Mouse (Mus musculus) hindbrain, embryonic 10.5 days (tissue): ENCODE results near the gene Chst8. TPM values are rescaled to one million over a fixed set of nuclear protein-coding genes. Genes with fewer than 3 reads are reported as not detected.

Experiments used
- DNase-seq: peaks from one replicate; pipeline ENCODE4 v3.0.0-alpha.2; 2017; ENCODE audit warnings: low spot score
- H3K27ac ChIP-seq: fragments of 300-500 bp; sonication (generic); 2 replicates; pipeline ENCODE4 v1.5.1; 2016; ENCODE audit warnings: mild to moderate bottlenecking, moderate library complexity
- H3K27me3 ChIP-seq: fragments of 300-500 bp; sonication (generic); 2 replicates; pipeline ENCODE4 v1.6.1; 2016; ENCODE audit warnings: mild to moderate bottlenecking; ENCODE audit not compliant: poor library complexity, insufficient read depth, severe bottlenecking
- H3K36me3 ChIP-seq: fragments of 300-500 bp; sonication (generic); 2 replicates; pipeline ENCODE4 v1.6.1; 2016; ENCODE audit warnings: mild to moderate bottlenecking, moderate library complexity
- H3K4me1 ChIP-seq: fragments of 300-500 bp; sonication (generic); replicated peaks from 2 replicates; pipeline ENCODE4 v1.6.1; 2016; ENCODE audit warnings: mild to moderate bottlenecking
- H3K4me3 ChIP-seq: fragments of 300-500 bp; sonication (generic); 2 replicates; pipeline ENCODE4 v1.5.1; 2016; ENCODE audit warnings: mild to moderate bottlenecking, moderate library complexity
- H3K9me3 ChIP-seq: fragments of 300-500 bp; sonication (generic); 2 replicates; pipeline ENCODE4 v1.6.1; 2016; ENCODE audit warnings: mild to moderate bottlenecking, moderate library complexity
- WGBS: fragments of 180-500 bp; shearing (Covaris S2); methylation state at CpG from one replicate; pipeline ENCODE4 v1.1.7; 2016; 5-methylcytosine and 5-hydroxymethylcytosine counted together
- polyA plus RNA-seq: library from polyadenylated mRNA; unstranded; fragments of >200 nt; fragmentation: Nextera tagmentation; extraction: Ambion mirVana; gene quantifications from 2 replicates; pipeline ENCODE4 v1.2.1, GENCODE M21; 2016

Chst8 gene
- polyA plus RNA-seq, 1 experiment from 2014 or later: 17.5 TPM

DNA sequence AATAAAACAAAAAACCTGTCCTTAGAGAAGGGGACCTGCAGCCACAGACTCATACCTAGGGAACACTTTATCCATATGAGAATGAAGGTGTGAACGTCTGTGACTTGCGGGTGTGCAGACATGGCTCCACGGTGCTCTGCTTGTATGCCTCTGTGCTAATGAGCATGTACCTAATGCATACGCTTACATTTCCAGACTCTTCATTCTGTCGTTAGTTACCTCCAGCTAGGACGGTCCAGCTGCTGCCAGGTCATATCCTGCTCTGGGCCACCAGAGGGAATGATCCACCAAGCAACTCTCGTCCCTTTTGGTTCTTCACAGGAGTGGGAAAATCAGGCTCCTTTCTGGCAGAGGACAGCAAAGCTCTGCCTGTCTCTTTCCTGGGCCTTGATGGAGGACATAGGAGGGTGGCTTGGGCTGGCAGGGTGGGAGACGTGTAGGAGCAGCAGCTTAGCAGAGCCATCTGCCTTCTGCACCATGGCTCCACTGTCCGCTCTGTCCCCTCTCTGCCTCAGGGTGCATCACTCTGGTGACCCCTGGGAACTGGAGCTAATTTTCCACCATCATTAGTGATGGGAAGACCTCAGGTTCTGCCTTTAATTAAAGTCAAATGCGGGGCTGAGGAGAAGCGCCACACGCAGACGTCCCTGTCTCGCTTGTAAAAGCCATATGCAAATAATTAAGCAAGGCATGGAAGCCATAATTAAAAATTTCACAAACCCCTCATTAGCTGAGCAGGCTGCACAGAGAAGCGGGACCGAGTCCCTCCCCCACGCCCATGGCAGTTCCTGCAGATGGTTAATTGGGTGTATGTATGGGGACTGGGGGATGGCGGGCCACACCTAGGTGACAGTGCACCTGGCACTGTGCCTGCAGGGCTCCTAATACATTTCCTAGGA lies 48.0 kb downstream of the Chst8 start:
- Histone ChIP-seq H3K4me3 (no peak overlapping the region), H3K27me3 (no peaks in the 10 kb centered on the region), H3K9me3 (no peaks in the 10 kb centered on the region), H3K36me3 (no peaks in the 10 kb centered on the region), H3K27ac (peak overlapping the region; percentile 50), H3K4me1 (peaks cover 24% of the 10 kb centered on the region)
- 68% methylated on average over 18 of the region's 18 CpGs for WGBS
- DNase-seq: no peak

- Histone ChIP-seq H3K36me3 (no peaks in the 10 kb centered on the region), H3K9me3 (no peaks in the 10 kb centered on the region), H3K4me3 (no peak overlapping the region), H3K27me3 (no peaks in the 10 kb centered on the region), H3K4me1 (peaks cover 22% of the 10 kb centered on the region), H3K27ac (no peak overlapping the region)
- DNase-seq: no peak
- WGBS: 76% methylated on average over 7 of the region's 7 CpGs
Measured at GRCm38 (mm10) chr7:34759378-34759822, 53.1 kb downstream of the Chst8 start.

DNA sequence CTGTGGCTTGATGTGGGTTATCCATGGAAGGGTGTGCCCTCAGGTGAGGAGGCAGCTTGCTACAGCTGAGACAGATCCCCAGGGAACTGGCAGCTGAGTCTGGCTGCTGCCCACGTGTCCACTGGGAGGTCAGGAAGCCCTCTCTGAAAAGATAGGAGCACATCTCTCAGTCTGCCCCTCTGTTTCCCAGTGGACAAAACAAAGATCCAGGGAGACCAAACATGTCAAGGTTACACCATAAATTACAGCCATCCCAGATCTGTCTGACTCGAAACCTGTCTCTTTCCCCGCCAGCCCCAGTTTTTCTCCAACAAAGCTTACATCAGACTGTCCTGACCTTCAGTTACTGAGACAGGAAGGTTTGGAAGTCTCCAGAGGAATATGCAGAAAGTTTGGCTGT lies 53.8 kb downstream of the Chst8 start:
- Histone ChIP-seq H3K27me3 (no peaks in the 10 kb centered on the region), H3K4me3 (no peak overlapping the region), H3K4me1 (peaks cover 20% of the 10 kb centered on the region), H3K27ac (peak overlapping the region; percentile 19; the same call in 1 of the 2 replicates), H3K36me3 (no peaks in the 10 kb centered on the region), H3K9me3 (no peaks in the 10 kb centered on the region)
- WGBS: 74% methylated on average over 3 of the region's 3 CpGs
- DNase-seq: no peak

DNA sequence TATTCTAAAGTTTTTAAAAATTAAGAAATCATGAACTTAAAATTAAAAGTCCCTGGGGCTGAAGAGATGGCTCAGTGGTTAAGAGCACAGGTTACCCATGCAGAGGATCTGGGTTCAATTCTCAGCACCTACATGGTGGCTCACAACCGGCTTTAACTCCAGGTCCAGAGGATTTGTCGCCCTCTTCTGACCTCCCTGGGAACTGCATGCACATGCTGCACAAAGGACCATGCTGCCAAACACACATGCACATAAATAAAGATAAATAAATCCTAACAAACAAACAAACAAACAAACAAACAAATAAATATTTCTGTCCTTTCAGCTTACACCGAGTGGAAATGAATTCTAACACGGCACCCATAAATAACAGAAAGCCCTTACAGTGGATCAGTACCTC lies 55.0 kb downstream of the Chst8 start:
- H3K27me3 ChIP-seq: no peaks in the 10 kb centered on the region
- no peak overlapping the region for H3K4me3 ChIP-seq
- H3K4me1 ChIP-seq: peaks cover 26% of the 10 kb centered on the region
- WGBS: 76% methylated on average over 4 of the region's 4 CpGs
- H3K27ac ChIP-seq: no peak overlapping the region
- H3K9me3 ChIP-seq: no peaks in the 10 kb centered on the region
- no peak for DNase-seq
- no peaks in the 10 kb centered on the region for H3K36me3 ChIP-seq

DNA sequence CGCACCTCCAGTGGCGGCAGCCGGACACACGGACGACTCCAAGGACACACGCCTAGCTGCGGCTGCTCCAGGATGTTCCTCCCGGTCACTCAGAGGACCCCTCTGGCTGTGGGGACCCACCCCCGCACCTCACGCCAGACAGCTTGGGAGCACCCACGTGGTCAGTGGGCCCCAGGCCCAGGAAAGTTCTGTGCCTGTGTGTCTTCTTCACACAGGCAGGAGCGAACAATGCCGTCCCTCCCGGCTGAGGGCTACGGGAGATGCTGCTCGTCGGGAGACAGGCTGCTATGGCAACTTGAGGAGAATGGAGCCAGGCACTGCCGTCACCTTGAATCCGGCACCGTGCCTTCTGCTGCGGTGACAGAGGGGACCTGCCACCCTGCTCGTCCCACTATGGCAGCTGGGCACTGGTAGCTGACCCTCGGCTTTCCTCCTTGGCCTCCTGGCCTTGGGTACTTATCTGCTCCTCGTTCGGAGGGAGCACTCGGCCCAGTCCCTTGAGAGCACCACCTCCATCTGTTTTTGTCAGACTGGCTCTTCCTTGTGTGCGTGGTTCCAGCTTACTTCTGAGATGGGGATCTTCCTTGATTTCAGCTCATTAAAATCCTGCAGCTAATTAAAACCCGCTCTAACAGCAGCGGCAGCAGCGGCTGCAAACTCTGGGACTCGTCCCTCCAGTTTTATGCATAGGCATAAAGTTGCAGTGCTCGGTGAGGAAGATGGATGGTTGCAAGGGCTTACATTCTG lies 59.2 kb downstream of the Chst8 start:
- 62% methylated on average over 32 of the region's 32 CpGs for WGBS
- H3K9me3 ChIP-seq: no peaks in the 10 kb centered on the region
- peak; percentile 45 for DNase-seq
- H3K4me1 ChIP-seq: peaks cover 44% of the 10 kb centered on the region
- H3K27me3 ChIP-seq: no peaks in the 10 kb centered on the region
- H3K36me3 ChIP-seq: no peaks in the 10 kb centered on the region
- H3K27ac ChIP-seq: peak overlapping the region; percentile 78
- 0 out of 2 replicates have a peak overlapping the region, but pooled peaks have one; percentile 6 for H3K4me3 ChIP-seq

DNA sequence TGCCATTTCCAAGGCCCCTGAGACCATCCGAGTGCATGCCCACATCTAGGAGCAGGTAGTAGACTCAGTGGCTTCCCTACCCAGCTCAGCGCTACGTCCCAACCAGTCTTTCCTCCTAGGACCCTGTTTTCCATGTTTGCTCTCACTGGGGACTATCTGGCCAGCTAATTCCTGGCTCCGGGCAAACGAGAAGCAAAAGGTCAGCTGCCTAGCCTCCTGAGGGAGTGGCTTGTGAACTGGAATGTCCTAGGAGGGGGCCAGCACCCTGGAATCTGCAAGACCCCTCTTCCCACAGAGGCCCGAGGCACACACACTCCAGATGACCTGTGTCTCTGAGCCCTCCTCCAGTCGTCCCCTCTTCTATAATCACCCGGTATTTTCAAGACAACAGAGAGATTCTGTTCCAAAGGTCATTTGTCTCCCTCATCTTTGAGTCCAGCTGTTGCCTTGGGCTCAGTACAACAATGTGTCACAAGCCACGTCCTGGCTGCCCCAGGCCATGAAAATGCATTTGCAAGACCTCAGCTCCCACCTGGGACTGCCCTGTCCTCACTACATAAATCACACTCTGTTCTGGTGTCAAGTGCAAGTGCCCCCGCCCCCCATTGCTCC lies 60.3 kb downstream of the Chst8 start:
- peak; percentile 53 for DNase-seq
- H3K27ac ChIP-seq: peak overlapping the region; percentile 78
- H3K27me3 ChIP-seq: no peaks in the 10 kb centered on the region
- no peak overlapping the region; the same call in 1 of the 2 replicates for H3K4me3 ChIP-seq
- 42% methylated on average over 10 of the region's 10 CpGs for WGBS
- H3K9me3 ChIP-seq: no peaks in the 10 kb centered on the region
- H3K36me3 ChIP-seq: no peaks in the 10 kb centered on the region
- H3K4me1 ChIP-seq: peaks cover 51% of the 10 kb centered on the region

- no peaks in the 10 kb centered on the region for H3K9me3 ChIP-seq
- peaks cover 62% of the 10 kb centered on the region for H3K4me1 ChIP-seq
- no peak for DNase-seq
- peak overlapping the region; percentile 46; the same call in 1 of the 2 replicates for H3K27ac ChIP-seq
- H3K4me3 ChIP-seq: no peak overlapping the region
- H3K36me3 ChIP-seq: no peaks in the 10 kb centered on the region
- 59% methylated on average over 7 of the region's 7 CpGs for WGBS
- no peaks in the 10 kb centered on the region for H3K27me3 ChIP-seq
Measured at GRCm38 (mm10) chr7:34750350-34750749, 62.2 kb downstream of the Chst8 start.

DNA sequence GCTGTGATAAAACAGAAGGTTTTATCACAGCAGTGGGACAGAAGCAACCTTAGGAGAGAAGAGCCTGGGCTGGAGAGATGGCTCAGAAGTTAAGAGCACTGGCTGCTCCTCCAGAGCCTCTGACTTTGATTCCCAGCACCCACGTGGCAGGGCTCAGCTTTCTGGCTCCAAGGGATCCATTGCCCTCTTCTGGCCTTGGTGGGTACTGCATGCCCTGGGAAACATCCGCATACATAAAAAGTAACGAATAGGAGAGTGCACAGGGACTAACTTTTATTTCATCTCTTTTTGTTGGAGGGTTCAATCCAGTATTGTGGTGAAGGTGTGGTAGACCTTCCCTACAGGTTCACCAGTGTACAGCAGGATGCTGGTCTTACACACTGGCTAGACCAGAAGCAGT lies 62.8 kb downstream of the Chst8 start:
- Histone ChIP-seq H3K4me3 (no peak overlapping the region), H3K4me1 (peaks cover 62% of the 10 kb centered on the region), H3K27ac (no peak overlapping the region), H3K9me3 (no peaks in the 10 kb centered on the region), H3K27me3 (no peaks in the 10 kb centered on the region), H3K36me3 (no peaks in the 10 kb centered on the region)
- peak; percentile 48 for DNase-seq
- 47% methylated on average over 3 of the region's 3 CpGs for WGBS

DNA sequence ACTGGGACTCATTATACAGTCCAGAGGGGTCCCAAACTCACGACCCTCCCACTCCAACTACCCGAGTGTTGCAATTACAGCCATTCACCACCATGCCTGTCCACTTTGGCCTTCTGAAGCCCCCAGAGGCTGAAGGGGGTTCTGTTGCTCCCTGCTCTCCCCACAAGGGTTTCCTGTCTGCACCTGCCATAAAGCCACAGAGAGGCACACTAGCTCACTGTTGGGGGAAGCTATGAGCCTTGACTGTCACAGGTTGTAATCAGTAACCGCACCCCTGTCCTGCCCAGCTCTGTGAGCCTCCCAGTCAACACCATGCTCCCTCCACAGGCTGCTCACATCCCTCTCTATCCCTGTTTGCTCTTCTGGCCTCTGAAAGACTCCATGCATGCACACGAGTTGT lies 64.0 kb downstream of the Chst8 start:
- no peak for DNase-seq
- Histone ChIP-seq H3K4me1 (peaks cover 58% of the 10 kb centered on the region), H3K9me3 (no peaks in the 10 kb centered on the region), H3K4me3 (no peak overlapping the region), H3K36me3 (no peaks in the 10 kb centered on the region), H3K27me3 (no peaks in the 10 kb centered on the region), H3K27ac (no peak overlapping the region)
- WGBS: 81% methylated on average over 4 of the region's 4 CpGs

GRCm38 (mm10) chr7:34747661-34748060 lies 64.8 kb downstream of the Chst8 start:
- H3K4me3 ChIP-seq: no peak overlapping the region
- no peak overlapping the region for H3K27ac ChIP-seq
- H3K4me1 ChIP-seq: peaks cover 55% of the 10 kb centered on the region
- no peak for DNase-seq
- H3K36me3 ChIP-seq: no peaks in the 10 kb centered on the region
- no peaks in the 10 kb centered on the region for H3K27me3 ChIP-seq
- 68% methylated on average over 12 of the region's 12 CpGs for WGBS
- H3K9me3 ChIP-seq: no peaks in the 10 kb centered on the region

DNA sequence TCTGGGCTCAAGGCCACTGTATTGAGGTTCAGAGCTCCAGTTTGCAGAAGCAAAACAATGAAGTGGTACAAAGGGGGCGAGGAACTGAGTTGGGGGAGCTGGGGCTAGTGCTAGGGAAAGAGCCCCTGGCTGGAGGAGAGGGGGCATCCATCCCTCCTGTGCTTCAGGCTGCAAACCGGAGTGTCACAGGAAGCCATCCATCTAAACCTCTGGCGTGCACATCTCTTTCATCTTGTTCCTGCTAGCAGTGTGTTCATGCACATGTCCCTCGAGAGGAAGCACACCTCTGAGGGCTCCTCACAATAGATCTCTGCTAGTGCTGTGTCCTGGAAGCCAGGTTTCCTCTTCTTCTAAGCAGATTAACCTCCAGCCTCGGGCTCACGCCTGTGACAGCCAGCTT lies 65.9 kb downstream of the Chst8 start:
- WGBS: 57% methylated on average over 6 of the region's 6 CpGs
- Histone ChIP-seq H3K27me3 (no peaks in the 10 kb centered on the region), H3K9me3 (no peaks in the 10 kb centered on the region), H3K4me3 (no peak overlapping the region), H3K4me1 (peaks cover 52% of the 10 kb centered on the region), H3K36me3 (no peaks in the 10 kb centered on the region), H3K27ac (peak overlapping the region; percentile 54)
- no peak for DNase-seq

- Histone ChIP-seq H3K27ac (peak overlapping the region; percentile 54), H3K36me3 (no peaks in the 10 kb centered on the region)
Measured at GRCm38 (mm10) chr7:34746165-34746564, 66.3 kb downstream of the Chst8 start.

More at GRCm38 (mm10) chr7:34746165-34746564, 66.3 kb downstream of the Chst8 start:
- Histone ChIP-seq H3K9me3 (no peaks in the 10 kb centered on the region), H3K4me1 (peaks cover 48% of the 10 kb centered on the region), H3K4me3 (no peak overlapping the region), H3K27me3 (no peaks in the 10 kb centered on the region)
- DNase-seq: no peak
- 56% methylated on average over 9 of the region's 9 CpGs for WGBS
